Mouse (Mus musculus): Measurements from ENCODE around the gene Scube3.

- TF ChIP-seq POLR2A (IDR thresholded peaks at IDR 0.05; ENCODE audit: insufficient read depth, low read depth, low read length) (no peak; the same call in 1 of the 2 replicates), CTCF (IDR thresholded peaks at IDR 0.05; ENCODE audit: insufficient read depth, low read depth, low read length) (no peak)
Measured at GRCm38 (mm10) chr17:28141205-28141650, 713 bp upstream of the Scube3 start.
